Mouse (Mus musculus): ENCODE results near the gene Ano6. TPM values are rescaled to one million over a fixed set of nuclear protein-coding genes. Genes with fewer than 3 reads are reported as not detected.
A peak's percentile ranks its signal among the peaks of the same experiment; 100 is the strongest.

Ano6 gene
- polyA plus RNA-seq, 1 experiment from 2014 or later = 28.3 TPM

- peaks cover 9% of the 10 kb centered on the region; the same call in 1 of the 2 replicates for H3K4me1 ChIP-seq (replicated peaks; ENCODE audit: control insufficient read depth, insufficient read depth, low read length)
- no peak overlapping the region for H3K9ac ChIP-seq (ENCODE audit: low read depth, low read length)
- DNase-seq (ENCODE audit: low spot score) = no peak
- H3K4me3 ChIP-seq (ENCODE audit: low read depth, low read length) = no peak overlapping the region
- no peak overlapping the region for H3K4me2 ChIP-seq
- H3K27me3 ChIP-seq (replicated peaks; ENCODE audit: control insufficient read depth, insufficient read depth, low read length) = no peaks in the 10 kb centered on the region
- peaks cover 3% of the 10 kb centered on the region; the same call in 1 of the 2 replicates for H3K36me3 ChIP-seq (ENCODE audit: control insufficient read depth, insufficient read depth, low read length)
- 64% methylated on average over 9 of the region's 9 CpGs for WGBS
- H3K27ac ChIP-seq (ENCODE audit: low read depth, low read length) = no peak overlapping the region
- no peaks in the 10 kb centered on the region for H3K9me3 ChIP-seq (ENCODE audit: control insufficient read depth, low read length)
- ATAC-seq (replicated peaks; ENCODE audit: low FRiP score) = no peak
Measured at GRCm38 (mm10) chr15:95920047-95920446, 129.4 kb downstream of the Ano6 start.

GRCm38 (mm10) chr15:95921072-95921471 lies 130.4 kb downstream of the Ano6 start:
- Histone ChIP-seq H3K4me1 (replicated peaks; ENCODE audit: control insufficient read depth, insufficient read depth, low read length) (peaks cover 12% of the 10 kb centered on the region; the same call in 1 of the 2 replicates), H3K4me2 (no peak overlapping the region), H3K4me3 (ENCODE audit: low read depth, low read length) (no peak overlapping the region), H3K9ac (ENCODE audit: low read depth, low read length) (no peak overlapping the region), H3K36me3 (ENCODE audit: control insufficient read depth, insufficient read depth, low read length) (peaks cover 3% of the 10 kb centered on the region; the same call in 1 of the 2 replicates), H3K9me3 (ENCODE audit: control insufficient read depth, low read length) (no peaks in the 10 kb centered on the region), H3K27me3 (replicated peaks; ENCODE audit: control insufficient read depth, insufficient read depth, low read length) (no peaks in the 10 kb centered on the region), H3K27ac (ENCODE audit: low read depth, low read length) (no peak overlapping the region)
- DNase-seq (ENCODE audit: low spot score) (no peak), ATAC-seq (replicated peaks; ENCODE audit: low FRiP score) (no peak)
- 83% methylated on average over 3 of the region's 3 CpGs for WGBS

GRCm38 (mm10) chr15:95921639-95922038 lies 131.0 kb downstream of the Ano6 start:
- Histone ChIP-seq H3K9ac (ENCODE audit: low read depth, low read length) (no peak overlapping the region), H3K4me1 (replicated peaks; ENCODE audit: control insufficient read depth, insufficient read depth, low read length) (peaks cover 12% of the 10 kb centered on the region; the same call in 1 of the 2 replicates), H3K4me3 (ENCODE audit: low read depth, low read length) (no peak overlapping the region), H3K27me3 (replicated peaks; ENCODE audit: control insufficient read depth, insufficient read depth, low read length) (no peaks in the 10 kb centered on the region), H3K36me3 (ENCODE audit: control insufficient read depth, insufficient read depth, low read length) (peaks cover 3% of the 10 kb centered on the region; the same call in 1 of the 2 replicates), H3K9me3 (ENCODE audit: control insufficient read depth, low read length) (no peaks in the 10 kb centered on the region), H3K27ac (ENCODE audit: low read depth, low read length) (no peak overlapping the region), H3K4me2 (no peak overlapping the region)
- no peak for DNase-seq (ENCODE audit: low spot score)
- ATAC-seq (replicated peaks; ENCODE audit: low FRiP score) = no peak
- 76% methylated on average over 4 of the region's 4 CpGs for WGBS

GRCm38 (mm10) chr15:95922558-95922957 lies 131.9 kb downstream of the Ano6 start:
- Histone ChIP-seq H3K36me3 (ENCODE audit: control insufficient read depth, insufficient read depth, low read length) (peaks cover 3% of the 10 kb centered on the region; the same call in 1 of the 2 replicates), H3K27ac (ENCODE audit: low read depth, low read length) (no peak overlapping the region), H3K9me3 (ENCODE audit: control insufficient read depth, low read length) (no peaks in the 10 kb centered on the region), H3K9ac (ENCODE audit: low read depth, low read length) (no peak overlapping the region), H3K4me3 (ENCODE audit: low read depth, low read length) (no peak overlapping the region), H3K27me3 (replicated peaks; ENCODE audit: control insufficient read depth, insufficient read depth, low read length) (no peaks in the 10 kb centered on the region), H3K4me2 (no peak overlapping the region), H3K4me1 (replicated peaks; ENCODE audit: control insufficient read depth, insufficient read depth, low read length) (0 out of 2 replicates have a peak, but pooled peaks cover 8% of the 10 kb centered on the region)
- ATAC-seq (replicated peaks; ENCODE audit: low FRiP score) (no peak), DNase-seq (ENCODE audit: low spot score) (no peak)
- WGBS = 86% methylated on average over 6 of the region's 6 CpGs

- no peak for DNase-seq (ENCODE audit: low spot score)
- Histone ChIP-seq H3K27ac (ENCODE audit: low read depth, low read length) (no peak overlapping the region), H3K4me3 (ENCODE audit: low read depth, low read length) (no peak overlapping the region), H3K4me1 (replicated peaks; ENCODE audit: control insufficient read depth, insufficient read depth, low read length) (0 out of 2 replicates have a peak, but pooled peaks cover 3% of the 10 kb centered on the region), H3K27me3 (replicated peaks; ENCODE audit: control insufficient read depth, insufficient read depth, low read length) (no peaks in the 10 kb centered on the region), H3K9me3 (ENCODE audit: control insufficient read depth, low read length) (no peaks in the 10 kb centered on the region), H3K9ac (ENCODE audit: low read depth, low read length) (no peak overlapping the region), H3K36me3 (ENCODE audit: control insufficient read depth, insufficient read depth, low read length) (no peaks in the 10 kb centered on the region; the same call in 1 of the 2 replicates), H3K4me2 (no peak overlapping the region)
- ATAC-seq (replicated peaks; ENCODE audit: low FRiP score) = peak; percentile 56
- 61% methylated on average over 8 of the region's 8 CpGs for WGBS
Measured at GRCm38 (mm10) chr15:95925334-95925986, 134.8 kb downstream of the Ano6 start.

- Histone ChIP-seq H3K4me2 (no peak overlapping the region), H3K4me3 (ENCODE audit: low read depth, low read length) (no peak overlapping the region), H3K36me3 (ENCODE audit: control insufficient read depth, insufficient read depth, low read length) (no peaks in the 10 kb centered on the region; the same call in 1 of the 2 replicates), H3K4me1 (replicated peaks; ENCODE audit: control insufficient read depth, insufficient read depth, low read length) (0 out of 2 replicates have a peak, but pooled peaks cover 3% of the 10 kb centered on the region), H3K27ac (ENCODE audit: low read depth, low read length) (no peak overlapping the region), H3K9me3 (ENCODE audit: control insufficient read depth, low read length) (no peaks in the 10 kb centered on the region), H3K9ac (ENCODE audit: low read depth, low read length) (no peak overlapping the region), H3K27me3 (replicated peaks; ENCODE audit: control insufficient read depth, insufficient read depth, low read length) (no peaks in the 10 kb centered on the region)
- DNase-seq (ENCODE audit: low spot score) (no peak), ATAC-seq (replicated peaks; ENCODE audit: low FRiP score) (no peak)
- WGBS = 87% methylated on average over 6 of the region's 6 CpGs
Measured at GRCm38 (mm10) chr15:95929087-95929486, 138.4 kb downstream of the Ano6 start.

DNA sequence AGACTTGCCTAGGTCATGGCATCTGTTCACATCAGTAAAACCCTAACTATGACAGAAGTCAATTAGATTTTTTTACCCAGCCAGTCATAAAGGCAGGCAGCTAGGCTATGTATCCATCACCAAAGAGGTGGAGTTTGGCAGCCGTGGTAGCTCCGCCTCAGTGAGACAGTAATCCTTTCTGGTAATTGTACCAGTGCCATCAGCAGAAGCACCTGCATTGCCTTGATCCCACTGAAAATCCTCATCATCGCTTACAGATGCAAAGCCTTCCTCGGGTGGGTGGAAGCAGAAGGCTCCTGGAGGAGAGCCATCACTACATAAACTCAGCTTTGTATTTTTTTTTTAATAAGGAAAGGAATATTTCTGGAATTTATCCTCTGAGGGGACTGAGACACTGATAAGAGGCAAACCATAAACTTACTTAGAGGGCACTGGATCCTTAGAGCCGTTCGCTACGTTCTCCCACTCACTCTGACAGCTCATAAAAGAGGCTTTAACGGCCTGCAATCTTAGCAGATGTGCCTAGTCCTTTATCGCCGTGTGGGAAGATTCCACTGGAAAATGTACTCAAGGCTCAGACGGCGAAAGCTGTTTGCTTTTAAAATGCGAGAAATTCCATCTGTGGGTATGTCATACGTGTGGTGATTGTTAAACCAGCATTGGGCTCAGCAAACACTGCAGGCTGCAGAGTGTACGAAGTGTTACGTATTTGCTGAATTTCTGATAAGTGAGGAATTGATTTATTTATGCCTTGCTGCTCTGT lies 140.6 kb downstream of the Ano6 start:
- 75% methylated on average over 16 of the region's 16 CpGs for WGBS
- DNase-seq (ENCODE audit: low spot score) = no peak
- no peak for ATAC-seq (replicated peaks; ENCODE audit: low FRiP score)
- Histone ChIP-seq H3K9ac (ENCODE audit: low read depth, low read length) (no peak overlapping the region), H3K27ac (ENCODE audit: low read depth, low read length) (no peak overlapping the region), H3K4me1 (replicated peaks; ENCODE audit: control insufficient read depth, insufficient read depth, low read length) (no peaks in the 10 kb centered on the region), H3K4me3 (ENCODE audit: low read depth, low read length) (no peak overlapping the region), H3K27me3 (replicated peaks; ENCODE audit: control insufficient read depth, insufficient read depth, low read length) (no peaks in the 10 kb centered on the region), H3K4me2 (no peak overlapping the region), H3K36me3 (ENCODE audit: control insufficient read depth, insufficient read depth, low read length) (no peaks in the 10 kb centered on the region; the same call in 1 of the 2 replicates), H3K9me3 (ENCODE audit: control insufficient read depth, low read length) (no peaks in the 10 kb centered on the region)

- WGBS = 88% methylated on average over 5 of the region's 5 CpGs
Measured at GRCm38 (mm10) chr15:95932358-95932757, 141.7 kb downstream of the Ano6 start.

More at GRCm38 (mm10) chr15:95932358-95932757, 141.7 kb downstream of the Ano6 start:
- Histone ChIP-seq H3K4me1 (replicated peaks; ENCODE audit: control insufficient read depth, insufficient read depth, low read length) (no peaks in the 10 kb centered on the region), H3K27ac (ENCODE audit: low read depth, low read length) (no peak overlapping the region), H3K27me3 (replicated peaks; ENCODE audit: control insufficient read depth, insufficient read depth, low read length) (no peaks in the 10 kb centered on the region), H3K9ac (ENCODE audit: low read depth, low read length) (no peak overlapping the region), H3K9me3 (ENCODE audit: control insufficient read depth, low read length) (no peaks in the 10 kb centered on the region), H3K4me3 (ENCODE audit: low read depth, low read length) (no peak overlapping the region), H3K4me2 (no peak overlapping the region), H3K36me3 (ENCODE audit: control insufficient read depth, insufficient read depth, low read length) (no peaks in the 10 kb centered on the region; the same call in 1 of the 2 replicates)
- DNase-seq (ENCODE audit: low spot score) (no peak), ATAC-seq (replicated peaks; ENCODE audit: low FRiP score) (no peak)
